Mouse (Mus musculus): Measurements from ENCODE around the gene Rps16.

The Rps16 gene

GRCm38 (mm10) chr7:28348601-28349000 lies 1.9 kb upstream of the Rps16 start:
- no peak for DNase-seq

DNA sequence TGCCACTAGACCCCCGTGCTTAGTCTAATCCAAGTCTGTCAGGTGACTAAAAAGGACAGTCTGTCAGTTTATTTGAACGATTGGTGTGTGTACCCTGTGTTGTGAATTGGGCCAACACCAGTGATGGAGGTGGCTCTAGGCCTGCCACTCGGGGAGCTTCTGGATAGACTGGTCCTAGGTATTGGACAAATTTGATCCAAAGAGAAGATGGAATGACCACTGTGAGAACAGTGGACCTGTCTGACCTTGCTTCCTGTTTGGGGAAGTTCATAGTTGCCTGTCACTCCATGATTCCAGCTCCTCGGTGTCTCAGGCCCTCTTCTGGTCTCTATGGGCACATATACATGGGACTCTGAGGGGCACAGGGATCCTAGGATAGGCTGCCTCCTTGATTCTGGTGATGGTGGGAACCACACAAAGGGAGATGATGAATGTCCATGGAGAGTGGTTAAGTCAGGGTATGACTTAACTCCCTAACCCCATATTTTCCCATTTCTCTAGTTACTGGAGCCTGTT lies 1.3 kb downstream of the Rps16 start:
- no peak for DNase-seq

GRCm38 (mm10) chr7:28353267-28353666 lies 2.8 kb downstream of the Rps16 start:
- DNase-seq, result no peak

- DNase-seq, result no peak
Measured at GRCm38 (mm10) chr7:28354113-28354581, 3.7 kb downstream of the Rps16 start.

- DNase-seq, result no peak
Measured at GRCm38 (mm10) chr7:28354596-28354995, 4.1 kb downstream of the Rps16 start.

- DNase-seq, result no peak
Measured at GRCm38 (mm10) chr7:28355221-28355620, 4.8 kb downstream of the Rps16 start.

DNA sequence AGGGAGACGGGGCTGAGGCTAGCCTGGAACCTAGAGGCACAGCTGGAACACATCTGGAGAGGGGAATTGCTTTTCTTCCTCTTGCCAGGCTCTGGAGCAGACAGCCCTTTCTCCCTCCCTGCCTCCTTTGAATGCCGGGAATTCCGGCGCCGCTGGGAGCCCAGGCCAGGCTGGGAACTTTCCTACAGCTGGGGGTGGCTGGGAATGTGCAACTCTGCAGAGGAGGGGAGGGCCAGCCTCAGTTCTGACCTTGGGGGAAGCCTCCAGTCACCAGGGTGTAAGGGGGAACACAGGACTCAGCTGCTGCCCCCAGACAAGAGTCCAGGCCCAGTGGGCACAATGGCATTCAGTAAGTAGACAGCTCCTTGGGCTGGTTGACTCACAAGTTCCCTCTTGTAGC lies 6.5 kb downstream of the Rps16 start:
- no peak for DNase-seq

- DNase-seq, result no peak
Measured at GRCm38 (mm10) chr7:28357984-28358383, 7.5 kb downstream of the Rps16 start.

- no peak for DNase-seq
Measured at GRCm38 (mm10) chr7:28358431-28358830, 8.0 kb downstream of the Rps16 start.

DNA sequence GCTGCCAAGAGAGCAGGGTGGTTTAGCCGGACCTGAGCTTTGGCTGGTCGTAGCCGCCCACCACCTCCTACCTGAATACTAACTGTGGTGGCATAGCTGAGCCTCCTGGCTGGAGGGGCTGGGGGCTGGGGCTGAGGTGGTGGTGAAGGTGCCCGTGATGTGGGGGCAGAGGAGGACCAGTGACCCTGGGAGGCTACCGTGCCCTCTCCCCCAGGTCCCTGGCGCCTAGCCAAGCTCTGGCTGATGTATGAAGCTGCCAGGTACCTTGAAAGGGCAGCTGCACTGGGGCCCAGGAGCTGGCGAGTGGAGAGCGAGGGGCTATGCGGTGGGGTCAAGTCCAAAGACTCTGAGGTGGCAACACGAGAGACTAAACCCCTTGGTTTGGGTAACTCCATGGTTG lies 9.4 kb downstream of the Rps16 start:
- DNase-seq, result no peak

DNA sequence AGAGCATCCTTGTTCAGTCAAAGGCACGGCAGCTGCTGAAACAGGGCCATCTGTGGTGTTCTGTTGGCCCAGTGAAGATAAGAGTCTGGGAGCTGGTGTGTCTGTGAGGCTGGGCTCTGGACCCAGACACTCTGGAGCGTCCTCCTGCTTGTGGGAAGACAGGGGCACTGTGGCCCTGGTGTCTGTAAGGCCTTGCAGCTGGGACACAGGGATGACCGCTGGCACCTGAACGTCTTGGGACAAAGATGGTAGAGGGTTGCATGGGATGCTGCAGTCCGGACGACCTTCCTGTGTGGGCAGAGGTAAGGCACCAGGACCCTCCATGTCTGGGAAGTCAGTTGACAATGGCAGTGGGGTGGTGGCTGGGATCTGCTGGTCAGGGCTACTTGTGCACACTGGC lies 9.8 kb downstream of the Rps16 start:
- no peak for DNase-seq

DNA sequence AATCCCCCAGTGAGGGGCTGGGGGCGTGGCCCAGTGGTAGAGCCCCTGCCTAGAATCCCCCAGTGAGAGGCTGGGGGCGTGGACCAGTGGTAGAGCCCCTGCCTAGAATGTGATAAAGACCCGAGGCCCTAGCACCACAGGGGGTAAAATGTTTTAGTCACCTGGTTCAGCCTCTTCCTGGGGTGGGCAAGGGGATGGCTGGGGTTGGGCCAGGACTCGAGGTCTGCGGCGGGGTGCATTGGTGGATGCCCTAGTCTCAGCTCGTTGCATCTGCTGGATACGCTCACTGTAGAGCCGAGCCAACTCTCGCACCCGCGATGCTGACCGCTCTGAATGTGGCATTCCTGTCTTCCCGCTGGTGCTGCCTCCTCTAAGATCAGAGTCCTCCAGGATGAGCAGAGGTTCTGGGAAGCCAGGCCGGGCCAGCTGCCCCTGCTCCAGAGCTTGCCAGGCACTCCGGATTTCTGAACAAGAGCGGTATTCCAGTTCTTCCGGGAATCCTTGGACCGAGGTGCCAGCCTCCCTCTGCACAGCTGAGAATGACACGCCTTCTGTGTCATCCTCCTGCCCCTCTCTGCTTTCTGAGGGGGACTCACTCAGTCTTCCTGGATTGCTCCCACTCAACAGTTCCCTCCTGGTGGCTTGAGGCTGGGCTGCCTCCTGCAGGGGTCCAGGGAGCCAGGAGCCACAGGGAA lies 11.3 kb downstream of the Rps16 start:
- DNase-seq, result no peak

DNA sequence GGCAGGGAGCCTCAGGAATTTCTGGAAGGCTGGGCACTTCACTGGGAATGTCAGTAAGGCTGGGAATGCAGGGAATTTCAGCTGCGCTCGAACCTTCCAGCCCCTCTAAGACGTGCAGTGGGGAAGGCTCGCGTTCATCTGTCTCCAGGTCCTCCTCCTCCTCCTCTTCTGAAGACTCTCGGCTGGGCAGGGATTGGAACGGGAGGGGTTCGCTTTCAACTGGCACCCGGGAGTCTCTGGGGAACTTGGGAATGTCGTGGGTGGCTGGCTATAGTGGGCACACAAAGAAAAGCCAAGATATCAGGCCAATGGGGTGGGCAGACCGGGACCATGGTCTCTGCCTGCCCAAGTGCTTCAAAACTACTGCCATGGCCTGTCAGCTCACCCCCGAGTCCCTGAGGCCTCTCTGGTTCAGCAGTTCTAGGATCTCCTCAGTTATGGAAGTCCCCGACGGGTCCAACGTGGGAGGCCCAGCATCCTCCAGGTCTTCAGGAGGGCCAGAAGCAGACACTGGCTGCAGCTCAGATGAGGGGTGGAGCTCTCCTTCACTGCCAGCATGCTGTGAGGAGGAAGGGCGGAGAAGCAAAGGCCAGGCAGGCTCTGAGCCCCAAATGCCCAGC lies 12.1 kb downstream of the Rps16 start:
- no peak for DNase-seq

DNA sequence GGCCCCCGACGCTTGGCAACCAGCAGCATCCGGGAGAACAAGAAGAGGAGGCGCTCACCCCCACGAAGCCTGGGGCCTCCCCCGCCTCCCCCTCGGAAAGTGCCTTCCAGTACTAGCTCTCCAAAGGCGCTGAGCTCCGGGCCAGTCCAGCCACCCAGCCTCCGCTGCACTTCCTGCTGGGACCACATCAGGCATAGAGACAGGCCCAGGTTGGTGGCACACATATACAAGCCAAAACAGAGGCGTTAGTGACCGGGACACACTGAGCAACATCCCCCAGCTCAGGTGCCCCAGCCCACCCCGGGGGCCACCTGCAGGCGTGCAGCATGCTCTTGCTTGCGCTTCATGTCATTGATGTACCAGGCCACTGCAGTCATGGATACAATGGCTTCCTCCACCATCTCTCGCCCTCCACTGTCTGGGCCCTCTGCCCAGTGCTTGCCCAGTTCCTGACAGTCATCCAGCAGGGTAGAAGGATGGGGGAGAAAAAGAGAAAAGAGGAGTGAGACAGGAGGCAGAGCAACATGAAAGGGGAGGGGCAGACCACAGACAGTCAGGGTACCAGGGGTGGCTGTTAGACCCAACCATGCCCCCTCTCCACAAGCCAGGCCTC lies 17.3 kb downstream of the Rps16 start:
- no peak for DNase-seq

DNA sequence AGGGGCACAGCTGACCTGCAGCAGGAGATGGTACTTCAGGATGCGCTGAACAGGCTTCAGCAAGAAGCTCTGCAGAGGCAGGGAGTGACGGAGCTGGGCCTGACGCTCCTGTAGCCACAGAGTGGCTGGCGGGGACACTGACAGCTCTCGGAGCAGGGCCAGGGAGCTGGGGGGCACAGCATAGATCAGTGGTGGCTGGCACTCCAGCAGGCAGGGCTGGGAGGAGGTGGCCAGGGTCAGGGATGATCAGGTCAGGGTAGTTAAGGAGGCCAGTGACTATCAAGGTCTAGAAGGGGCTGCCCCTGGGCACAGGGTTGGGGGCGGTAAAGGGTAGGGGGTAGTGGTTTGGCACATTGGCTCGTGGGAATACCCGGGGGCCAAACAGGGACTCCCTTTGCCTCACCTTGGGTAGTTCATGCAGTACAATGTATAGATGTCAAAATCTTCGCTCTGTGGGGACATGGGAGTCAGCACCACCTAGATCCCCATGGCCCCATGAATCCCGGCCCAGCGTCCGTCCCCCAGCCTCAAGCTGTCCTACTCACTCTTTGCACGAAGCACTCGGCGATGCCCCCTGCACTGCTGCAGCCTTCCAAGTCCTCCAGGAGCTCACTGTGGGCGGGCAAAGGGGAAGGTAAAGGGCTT lies 17.9 kb downstream of the Rps16 start:
- DNase-seq, result no peak

DNA sequence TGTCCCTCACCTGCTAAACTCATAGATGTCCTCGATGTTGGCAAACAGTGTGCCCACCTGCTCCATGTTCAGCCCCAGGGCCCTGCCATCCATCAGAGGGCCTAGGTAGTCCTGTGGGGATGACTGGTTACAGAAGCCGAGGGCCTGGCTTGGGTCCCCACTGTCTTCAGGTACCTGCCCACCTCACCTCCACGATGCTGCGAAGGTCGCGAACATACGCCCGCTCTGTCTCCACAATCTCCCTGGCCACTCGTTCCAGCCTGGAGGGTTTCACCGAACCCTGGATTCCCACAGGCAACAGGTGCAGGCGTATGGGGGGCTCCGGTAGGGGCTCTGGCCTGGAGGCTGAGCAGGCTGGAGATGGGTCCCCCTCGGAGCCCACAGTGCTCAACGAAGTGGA lies 19.6 kb downstream of the Rps16 start:
- DNase-seq, result no peak

DNA sequence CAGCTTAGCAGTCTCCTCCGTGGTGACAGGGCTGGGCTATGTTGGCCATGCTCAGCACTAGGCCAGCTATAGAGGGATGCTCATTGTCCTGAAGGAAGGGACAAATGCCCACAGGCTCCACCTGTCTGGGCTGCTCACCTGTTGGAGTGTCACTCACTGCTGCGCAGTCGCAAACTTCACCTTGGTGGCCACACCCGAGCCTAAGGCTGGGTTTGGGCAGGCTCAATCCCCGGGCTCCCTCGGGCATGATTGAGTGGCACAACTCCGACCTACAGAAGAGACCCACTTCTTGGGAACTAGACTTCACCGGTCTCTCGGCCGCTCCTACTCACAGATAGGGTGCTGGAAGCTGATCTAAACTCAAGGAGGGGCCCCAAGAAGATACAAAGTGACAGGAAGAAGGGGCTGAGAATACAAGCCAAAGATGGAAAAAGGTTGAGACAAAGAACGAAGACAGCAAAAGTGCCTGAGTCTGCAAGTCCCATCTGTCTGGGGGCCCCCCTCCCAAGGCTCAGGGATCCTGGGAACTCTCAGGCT lies 20.6 kb downstream of the Rps16 start:
- no peak for DNase-seq

GRCm38 (mm10) chr7:28371514-28371989 lies 21.1 kb downstream of the Rps16 start:
- no peak for DNase-seq

GRCm38 (mm10) chr7:28372251-28373108 lies 22.0 kb downstream of the Rps16 start, which contains the start of gene Plekhg2:
Gene Plekhg2 (minus strand): TSS chr7:28372599.
- peak; percentile 92 for DNase-seq

DNA sequence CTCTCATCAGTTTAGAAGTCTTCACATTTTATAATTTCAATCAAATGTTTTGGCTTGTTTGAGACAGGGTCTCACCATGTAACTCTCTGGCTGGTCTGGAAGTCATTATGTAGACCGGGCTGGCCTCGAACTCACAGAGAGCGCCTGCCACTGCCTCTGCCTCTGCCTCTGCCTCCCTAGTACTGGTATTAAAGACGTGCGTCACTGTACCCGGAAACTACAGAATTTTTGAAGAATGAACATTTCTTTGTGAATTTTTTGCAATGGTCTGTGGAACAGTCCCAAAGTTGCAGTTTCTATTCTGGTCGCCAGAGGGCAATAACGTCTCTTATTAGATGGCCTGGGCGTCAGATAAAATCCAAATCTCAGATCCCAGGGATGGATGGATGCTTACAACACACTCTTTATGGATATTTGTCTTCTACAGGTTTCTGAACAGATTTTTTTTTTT lies 22.7 kb downstream of the Rps16 start:
- peak; percentile 72 for DNase-seq

GRCm38 (mm10) chr7:28373891-28374495 lies 23.5 kb downstream of the Rps16 start:
- DNase-seq, result no peak

GRCm38 (mm10) chr7:28374647-28375046 lies 24.2 kb downstream of the Rps16 start:
- DNase-seq, result no peak

All from cerebellum, adult 8-10 months (tissue).